Mouse (Mus musculus) v-Abl transformed pro-B cells (cell line): ENCODE measurements at regions not wholly inside any gene's neighbourhood (a gene's known extent, or its start where the extent isn't known, plus 50 kb on each side); places are given as distances from the start of the nearest gene placed in this dataset.

ENCODE experiments used
- in situ Hi-C, 2 experiments: fragments of 400-800 bp; cut with MboI; formaldehyde crosslinking; loops; one replicate each; pipeline ENCODE4 v1.15.1; 2025; ENCODE audit not compliant: unreplicated experiment in 2 of 2

DNA sequence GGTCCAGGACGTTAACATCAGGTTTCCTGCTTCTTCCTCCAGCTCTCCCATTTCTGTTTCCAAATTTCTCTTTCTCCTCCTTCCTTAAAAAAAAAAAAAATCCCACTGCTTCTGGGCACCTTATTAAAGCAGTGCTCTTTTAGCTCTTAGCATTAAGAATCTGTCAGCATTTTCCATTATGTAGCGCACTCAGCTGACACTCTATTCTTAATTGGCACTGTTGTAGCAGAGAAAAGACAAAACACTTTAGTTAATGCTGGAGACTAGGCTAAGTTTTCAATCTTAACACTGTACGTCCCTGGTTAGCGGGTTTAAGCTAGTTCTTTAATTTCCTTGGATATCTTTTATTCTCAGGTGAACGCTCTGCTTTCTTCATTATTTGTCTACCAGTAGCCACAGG is 236.8 kb upstream of the Igfbp7 start:
- in situ Hi-C loops: no loop called here

DNA sequence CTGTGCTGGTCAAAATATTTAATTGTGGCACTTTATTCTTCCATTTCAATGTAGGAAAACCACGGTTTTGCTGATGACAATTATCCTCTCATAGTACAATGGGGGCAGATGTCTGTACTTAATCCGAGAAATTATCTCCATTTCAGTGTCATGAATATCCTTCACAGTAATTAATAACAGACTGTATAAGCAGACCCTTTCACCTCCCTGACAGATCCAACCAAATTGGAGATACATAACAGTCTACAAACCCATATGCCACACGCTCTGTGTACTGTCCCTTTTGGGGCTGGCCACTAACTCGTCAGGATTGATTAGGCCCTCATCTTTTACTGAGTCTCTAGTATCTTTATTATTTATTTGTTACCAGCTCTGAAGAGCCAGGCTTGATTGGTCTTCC is 212.6 kb upstream of the Igfbp7 start:
- in situ Hi-C loops: no loop called here

DNA sequence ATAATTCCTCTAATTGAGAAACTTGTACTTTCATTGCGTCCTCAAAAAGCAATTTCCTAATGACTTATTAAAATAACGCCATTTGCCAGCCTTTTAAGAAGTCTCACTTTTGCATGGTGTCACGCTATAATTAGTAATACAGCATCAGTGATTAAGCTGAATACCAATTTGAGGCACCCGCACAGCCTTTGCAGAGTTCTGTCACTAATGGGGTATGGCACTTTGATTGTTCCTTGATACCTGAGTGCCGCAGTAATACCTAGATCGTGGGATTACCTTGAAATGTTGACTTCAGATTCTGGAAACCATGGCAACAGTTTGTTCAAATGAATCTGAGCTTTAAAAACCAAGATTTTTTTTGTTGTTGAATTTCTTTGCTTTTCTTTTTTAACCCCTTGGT is 202.7 kb upstream of the Igfbp7 start:
- in situ Hi-C loops: no loop called here

DNA sequence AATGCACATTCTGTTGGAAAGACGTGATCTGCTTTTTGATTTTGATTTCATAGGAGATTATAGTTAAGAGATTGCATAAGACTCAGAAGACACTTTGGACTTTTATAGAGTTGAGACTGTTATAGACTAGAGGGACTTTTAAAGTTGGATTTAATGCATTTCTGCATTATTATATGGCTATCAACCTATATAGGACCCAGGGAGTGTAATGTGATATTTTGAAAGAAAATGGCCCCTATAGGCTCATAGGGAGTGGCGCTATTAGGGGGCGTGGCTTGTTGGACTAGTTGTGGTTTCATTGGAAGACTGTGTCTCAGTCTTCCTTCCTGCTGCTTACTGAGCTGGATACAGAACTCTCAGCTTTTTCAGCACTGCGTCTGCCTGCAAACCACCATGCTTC is 186.9 kb upstream of the Igfbp7 start:
- in situ Hi-C loops: no loop called here

DNA sequence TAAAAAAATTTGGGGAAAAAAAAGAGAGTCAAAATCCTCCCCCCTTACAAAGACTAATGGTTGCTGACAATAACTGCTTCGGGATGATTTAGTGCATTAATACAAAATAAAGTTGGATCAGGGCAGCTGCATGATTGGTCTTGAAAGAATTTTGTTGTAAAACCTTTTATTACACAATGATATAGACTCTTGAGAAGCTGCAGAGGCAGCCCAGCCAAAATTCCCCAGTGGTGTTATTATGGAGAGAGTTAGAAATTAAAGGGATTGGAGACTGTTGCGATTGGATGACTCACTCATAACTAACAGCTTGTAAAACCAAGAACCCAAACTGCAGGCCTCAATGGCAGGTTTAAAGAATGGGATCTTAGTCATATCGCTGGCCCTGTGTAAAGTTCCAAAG is 181.4 kb upstream of the Igfbp7 start:
- in situ Hi-C loops: no loop called here

DNA sequence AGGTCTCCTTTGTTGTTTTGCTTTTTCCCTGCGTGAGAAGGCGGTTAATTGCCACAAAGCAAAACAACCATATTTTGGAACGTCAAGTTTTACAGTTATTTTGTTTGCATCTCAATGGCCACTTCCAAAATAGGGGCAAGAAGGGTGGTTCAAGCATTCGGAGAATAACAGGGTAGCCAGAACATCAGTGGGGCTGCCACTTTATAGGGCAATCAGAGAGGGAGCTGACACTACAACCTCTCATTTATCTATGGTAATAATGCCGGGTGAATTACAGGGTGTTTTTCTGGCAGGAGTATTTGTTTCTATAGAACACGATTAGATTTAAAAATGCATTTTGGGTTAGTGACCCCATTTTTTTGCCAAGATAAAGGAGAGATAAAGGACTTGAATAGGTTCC is 173.9 kb upstream of the Igfbp7 start:
- in situ Hi-C loops: no loop called here

DNA sequence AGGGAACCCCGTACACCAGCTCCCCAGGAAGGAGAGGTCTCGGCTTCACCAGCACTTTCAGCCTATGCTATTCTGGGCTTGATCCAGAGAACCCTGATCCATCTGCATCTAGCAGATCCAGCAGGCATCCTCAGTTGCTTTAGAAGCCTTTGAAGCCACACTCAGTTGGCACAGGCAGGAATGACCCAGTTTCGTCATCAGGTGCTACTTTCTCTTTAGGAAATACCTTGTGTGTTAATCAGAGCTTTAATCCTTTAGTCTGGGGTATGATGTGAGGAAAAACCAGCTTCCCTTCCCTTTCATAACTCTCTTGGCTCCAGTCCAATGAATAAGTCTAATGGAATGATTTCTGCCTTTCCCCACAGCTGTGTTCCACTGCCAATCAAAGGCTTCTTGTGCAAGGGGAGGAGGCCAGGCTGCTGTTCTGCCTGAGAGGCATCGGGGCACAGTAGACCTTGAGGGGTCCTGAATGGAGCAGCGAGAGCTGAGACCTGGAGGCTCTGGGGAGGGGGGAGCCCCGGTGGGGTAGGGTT is 173.3 kb upstream of the Igfbp7 start:
- in situ Hi-C loops: no loop called here

DNA sequence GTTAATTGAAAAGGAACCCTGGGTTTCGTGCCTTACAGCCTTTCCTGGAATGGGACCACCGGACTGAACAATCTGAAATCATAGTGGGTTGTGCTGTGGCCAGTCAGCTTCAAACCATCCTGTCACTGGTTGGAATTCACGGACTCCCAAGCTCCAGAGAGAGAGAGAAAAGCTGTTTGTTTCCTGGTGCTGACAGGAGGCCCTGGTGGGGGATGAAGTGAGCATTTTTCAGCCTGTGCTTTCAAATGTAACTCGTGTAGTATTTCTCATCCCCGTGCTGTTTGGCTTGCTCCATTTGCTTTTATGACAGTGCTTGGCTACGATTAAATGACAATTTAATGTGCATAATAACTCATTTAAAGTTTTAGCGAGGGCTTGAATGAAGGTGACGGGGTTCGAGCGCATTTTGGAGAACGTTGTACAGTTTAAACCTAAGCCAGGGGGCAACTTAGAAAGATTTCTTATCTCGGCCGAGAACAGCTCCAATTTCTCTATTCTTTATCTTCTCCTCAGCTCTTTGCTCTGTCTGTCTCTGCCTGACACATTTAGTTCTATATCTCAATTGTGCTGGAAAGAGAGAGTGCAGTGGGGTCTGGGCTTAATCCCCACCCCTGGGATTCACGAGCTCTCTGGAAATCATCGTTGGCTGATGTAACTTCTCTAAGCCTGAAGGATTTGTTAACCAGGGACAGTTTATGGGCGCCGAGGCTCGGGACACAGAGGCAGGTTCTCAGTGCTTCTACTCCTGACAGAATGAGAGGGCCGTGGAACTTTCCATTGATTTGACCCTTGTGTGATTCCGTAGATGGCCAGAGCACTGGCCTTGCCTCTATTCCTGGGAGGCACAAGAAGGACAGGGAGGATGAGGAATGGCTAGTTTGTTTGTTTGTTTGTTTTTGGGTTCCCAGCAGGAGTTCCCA is 172.2 kb upstream of the Igfbp7 start:
- in situ Hi-C loops: no loop called here

DNA sequence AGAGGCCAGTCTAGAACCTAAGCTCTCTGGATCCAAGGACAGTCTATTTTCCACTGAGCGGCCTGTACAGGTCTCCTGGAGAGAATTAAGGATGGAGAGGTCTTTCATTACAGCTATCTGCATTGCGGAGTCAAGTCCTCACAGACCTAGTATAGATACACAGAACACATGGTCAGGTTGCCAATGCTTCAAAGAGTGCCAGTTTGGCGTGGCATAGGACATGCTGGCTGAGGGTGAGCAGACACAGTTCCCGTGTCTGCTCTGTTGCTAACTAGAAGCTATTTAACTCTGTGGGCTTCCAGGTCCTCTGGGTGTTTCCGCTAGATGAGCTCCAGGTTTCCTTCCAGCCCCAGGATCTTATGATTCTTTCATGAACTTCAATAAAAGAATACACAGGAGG is 169.0 kb upstream of the Igfbp7 start:
- in situ Hi-C loops: no loop called here

DNA sequence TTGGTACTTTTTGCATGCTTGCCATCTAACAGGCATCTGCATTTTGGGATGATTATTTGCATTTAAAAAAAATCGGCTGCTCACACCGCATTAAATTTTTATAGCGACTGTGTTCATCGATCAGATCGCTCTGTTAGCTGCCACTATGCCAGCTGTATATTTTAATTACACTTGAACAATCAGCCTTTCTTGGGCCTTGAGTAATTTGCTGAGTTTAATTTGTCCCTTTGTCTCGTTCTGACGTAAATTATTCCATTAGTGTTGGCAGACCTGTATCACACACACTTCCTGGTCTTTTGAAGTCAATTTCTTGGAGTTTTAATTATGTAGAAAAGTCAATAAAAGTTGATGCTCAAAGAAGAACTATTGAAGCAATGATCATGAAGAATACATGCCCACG is 167.9 kb upstream of the Igfbp7 start:
- in situ Hi-C loops: no loop called here

DNA sequence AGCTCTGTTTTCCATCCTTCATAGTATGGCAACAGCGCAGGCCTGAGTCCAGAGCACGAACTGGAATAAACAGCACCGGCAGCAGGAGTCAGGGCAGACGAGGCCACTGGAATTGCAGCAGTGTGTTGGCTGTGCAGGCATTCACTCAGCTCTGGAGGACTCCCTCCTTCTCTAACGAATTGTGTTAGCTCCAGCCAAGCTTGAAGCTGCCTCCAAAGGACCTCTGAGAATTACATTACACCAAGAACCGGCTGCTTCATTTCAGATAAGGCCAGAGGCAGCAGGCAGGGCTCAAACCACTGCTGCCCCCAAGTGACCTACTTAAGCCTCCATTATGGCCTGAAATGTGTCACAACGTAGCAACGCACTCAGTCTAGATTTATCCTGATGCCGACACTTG is 162.5 kb upstream of the Igfbp7 start:
- in situ Hi-C loops: no loop called here

DNA sequence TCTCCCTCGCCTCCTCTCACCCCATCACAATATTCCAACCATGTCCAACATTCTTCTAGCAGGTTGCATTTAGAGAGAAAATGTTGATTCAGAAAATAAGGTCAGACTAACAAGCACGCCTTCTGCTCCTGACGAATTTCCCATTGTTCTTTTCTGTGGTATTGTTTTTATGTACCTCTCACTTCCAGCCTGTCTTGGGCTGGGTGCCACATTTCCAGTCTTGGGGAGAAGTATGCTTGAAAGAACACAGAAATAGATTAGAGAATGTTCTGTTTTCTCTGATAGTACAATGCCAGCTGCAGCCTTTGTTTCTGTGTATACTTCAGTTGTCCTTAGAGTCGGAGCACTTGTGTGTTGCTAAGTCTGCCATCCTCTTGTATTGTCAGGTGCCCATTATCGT is 160.3 kb upstream of the Igfbp7 start:
- in situ Hi-C loops: no loop called here

DNA sequence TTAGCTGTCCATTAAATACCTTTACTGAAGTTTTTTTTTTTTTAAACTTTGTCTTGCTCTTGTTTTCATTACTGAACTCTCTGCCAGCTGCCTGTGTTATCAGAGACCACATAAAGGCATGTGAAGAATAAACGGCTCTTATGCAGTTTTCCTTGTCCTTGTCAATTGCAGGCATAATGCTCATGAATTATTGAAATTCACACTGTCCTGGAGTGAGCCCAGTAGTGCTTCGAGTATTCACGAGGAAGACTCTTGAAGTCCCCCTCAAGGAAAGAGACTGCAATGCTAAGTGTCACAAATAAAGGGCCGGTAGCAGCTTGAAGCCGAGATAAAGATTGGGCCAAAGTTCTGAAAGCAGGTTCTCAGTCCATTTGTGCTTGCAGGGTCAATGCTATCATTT is 144.7 kb upstream of the Igfbp7 start:
- in situ Hi-C loops: no loop called here

DNA sequence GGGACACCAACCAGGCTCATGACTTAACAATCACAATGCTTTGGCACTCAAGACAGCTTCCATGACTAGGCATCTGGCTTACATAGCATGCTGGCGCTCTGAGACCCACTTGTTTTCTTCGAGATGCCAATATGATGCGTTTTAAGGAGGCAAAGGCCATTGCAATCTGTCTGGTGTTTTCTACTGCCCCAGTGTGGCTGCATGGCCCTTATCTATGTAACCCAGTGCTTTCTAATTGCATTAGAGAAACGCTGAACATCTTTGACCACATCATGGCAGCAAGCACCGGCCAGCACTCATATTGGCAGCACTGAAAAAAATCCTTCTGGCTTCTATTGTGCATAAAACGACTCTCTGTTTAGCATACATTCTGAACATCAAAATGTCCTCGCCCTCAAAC is 144.2 kb upstream of the Igfbp7 start:
- in situ Hi-C loops: no loop called here

DNA sequence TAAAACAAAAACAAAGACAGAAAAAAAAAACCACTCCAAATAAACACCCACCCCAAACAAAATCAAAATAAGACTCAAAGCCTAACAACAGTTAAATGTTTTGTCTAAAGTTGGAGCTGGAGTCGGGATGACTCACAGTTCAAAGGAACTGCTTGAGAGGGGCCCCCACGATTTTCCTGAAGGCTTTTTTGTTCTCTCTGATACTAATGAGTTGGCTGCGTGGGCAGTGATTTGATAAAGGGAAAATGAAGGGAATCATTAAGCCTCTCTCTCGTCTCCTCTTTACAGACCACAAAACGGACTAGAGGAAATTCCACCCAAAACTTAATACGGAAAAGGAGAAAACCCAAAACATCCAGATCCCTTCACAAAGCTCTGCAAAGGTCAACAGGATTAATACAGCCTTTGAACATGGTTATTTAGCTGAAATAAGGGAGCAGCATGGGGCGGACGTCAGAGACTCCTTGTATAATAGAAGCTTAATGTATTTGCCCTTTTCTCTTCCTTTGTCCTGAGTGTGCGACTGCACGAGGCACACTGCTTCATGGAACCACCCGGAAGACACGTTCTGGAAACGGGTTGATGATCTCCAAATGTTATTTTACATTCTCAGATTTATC is 138.3 kb upstream of the Igfbp7 start:
- in situ Hi-C loops: no loop called here

DNA sequence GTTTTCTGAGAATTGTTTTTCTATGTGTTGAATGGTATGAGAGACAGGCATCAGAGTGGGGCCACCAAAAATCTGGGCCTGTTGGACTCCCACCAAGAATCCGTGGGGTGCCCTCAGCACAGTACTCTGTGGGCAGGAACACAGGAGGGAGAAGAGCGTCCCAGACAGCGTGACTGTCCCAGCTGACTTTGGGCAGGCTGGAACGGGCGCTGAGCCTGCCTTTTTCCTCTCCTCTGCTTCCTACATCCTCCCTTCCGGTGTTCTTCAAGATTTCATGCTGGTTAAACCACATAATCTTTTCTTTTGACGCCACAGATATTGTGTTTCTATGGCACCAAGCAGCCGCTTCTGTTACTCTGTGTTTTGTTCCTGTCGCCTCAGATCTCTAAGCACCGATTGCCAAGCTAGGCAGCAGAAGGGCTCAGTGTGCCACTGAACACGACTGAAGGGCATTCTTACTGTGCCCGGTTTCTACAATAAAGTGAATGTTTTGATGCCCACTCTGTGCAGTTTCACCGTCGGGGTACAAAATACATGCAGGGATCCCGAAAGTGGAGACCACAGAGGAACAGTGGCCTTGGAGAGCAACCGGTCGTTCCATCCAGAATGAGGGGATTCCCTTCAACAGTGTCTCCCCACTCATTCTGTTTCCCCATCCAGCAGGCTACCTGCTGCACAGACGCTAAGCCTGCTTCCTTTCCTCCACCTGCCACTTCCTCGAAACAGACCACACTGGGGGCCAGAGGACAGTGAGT is 124.6 kb upstream of the Igfbp7 start:
- in situ Hi-C loops: no loop called here

DNA sequence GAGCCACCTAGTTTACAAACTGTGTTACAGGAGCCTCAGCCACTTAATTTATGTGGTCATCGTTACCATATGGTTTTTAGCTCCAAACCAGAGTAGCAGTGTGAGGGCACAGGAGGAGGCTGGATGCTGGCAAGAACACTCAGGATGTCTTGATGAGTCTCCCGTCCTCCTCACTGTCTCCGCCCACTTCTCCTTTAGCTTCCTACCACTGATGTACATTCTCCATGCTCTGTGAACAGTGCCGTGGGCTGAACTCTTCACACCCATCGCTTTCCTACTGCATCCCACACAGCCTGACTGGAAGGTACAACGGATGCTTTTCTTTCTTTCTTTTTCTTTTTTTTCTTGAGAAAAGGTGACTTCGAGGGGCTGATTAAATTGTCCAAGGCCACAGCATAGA is 122.5 kb upstream of the Igfbp7 start:
- in situ Hi-C loops: no loop called here

DNA sequence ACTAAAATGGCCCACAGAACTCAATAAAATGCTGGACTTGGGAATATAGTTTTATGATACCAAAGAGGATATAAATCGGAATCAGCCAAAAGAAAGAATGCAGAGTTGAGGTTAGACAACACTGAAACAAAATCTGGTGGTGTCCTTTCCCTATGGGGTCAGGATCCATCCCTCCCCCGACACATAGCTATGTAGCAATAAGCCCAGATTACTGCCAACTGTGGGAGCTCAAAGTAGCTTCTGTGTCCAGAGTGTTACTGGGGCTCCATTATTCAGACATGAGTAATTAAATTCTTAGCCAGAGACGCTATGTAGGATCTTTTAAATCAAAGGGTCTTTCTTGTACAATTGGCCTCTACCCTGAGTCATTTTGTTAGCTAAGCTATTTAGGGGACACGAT is 109.4 kb upstream of the Igfbp7 start:
- in situ Hi-C loops: no loop called here

DNA sequence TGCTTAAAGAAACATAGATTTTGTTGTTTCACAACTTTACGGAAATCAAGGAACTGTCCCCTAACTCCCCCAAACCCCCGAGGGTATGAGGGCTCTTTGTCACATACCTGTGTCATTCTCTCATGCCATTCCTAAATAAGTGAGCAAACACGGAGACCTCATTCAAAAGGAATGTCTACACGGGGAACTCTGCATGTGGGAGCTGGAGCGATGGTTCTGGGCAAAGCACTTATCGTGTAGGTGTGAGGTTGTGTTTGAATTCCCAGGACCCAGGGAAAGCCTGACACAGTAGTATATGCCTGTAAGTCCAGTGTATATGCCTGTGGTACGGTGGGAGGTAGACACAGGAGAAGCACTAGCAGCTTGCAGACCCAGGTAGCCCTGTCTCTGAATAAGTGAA is 107.6 kb upstream of the Igfbp7 start:
- in situ Hi-C loops: no loop called here

DNA sequence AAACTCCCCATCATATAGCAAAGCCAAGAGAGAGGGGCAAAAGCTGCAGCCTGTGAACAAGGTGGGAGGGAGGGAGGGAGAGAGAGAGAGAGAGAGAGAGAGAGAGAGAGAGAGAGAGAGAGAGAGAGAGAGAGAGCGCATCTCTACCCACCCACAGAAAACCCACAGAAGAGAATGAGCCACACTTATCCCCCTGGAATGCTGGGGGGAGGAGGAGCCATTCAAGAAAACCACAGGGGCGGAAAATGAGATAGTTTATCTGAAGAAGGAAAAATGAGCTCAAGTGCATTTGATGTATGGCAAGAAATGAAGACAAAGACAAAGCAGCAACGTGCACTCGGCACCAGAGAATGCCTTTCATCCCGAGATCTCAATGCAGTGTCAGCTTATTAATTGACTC is 94.8 kb upstream of the Igfbp7 start:
- in situ Hi-C loops: no loop called here

DNA sequence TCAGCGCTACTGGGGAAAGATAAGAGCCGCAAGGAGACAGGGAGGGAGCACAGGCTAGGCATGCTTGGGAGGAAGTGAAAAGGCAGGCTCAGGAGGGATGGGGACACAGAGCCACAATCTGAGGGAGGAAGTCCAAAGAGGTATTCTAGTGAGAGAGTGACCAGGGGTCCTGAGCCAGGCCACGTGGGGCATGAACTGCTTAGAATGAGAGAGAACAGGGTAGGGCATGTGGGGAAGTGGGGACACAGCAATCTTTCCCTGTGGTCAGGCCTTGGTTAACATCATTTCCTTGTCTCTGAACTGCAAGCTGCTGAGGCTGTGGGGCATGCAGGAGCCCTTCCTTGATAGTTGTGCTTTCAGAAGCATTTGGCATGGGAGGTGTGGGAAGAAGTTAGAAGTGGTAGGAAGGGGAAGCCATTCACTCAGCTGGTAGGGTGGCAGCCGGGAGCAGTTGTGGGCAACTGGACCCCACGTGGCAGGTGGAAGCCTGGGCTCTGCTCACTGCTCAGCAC is 92.2 kb upstream of the Igfbp7 start:
- in situ Hi-C loops: no loop called here
